ENCODE assay signal across 11 mouse cellular contexts in the genomic region with DNA sequence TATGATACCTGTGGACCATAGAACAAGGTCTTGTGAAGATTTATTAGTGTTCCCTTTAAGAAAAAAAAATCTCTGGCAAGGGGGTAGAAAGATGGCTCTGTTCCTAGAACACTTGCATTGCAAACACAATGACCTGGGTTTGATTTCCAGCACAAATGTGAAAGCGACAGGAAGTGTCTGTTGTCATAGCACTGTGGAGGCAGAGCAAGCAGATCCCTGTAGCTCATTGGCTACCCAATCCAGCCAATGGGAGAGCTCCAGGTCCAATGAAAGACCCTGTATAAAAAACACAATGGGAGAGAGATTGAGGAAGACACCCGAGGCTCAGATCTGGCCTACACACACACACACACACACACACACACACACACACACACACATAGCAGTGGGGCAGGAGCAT. TPM values are rescaled to one million over a fixed set of nuclear protein-coding genes. Genes with fewer than 3 reads are reported as not detected.
A peak's percentile ranks its signal among the peaks of the same experiment; 100 is the strongest.
DNase-seq lines count a peak whose midpoint lies in the region; ATAC-seq lines count a peak whose summit lies in the region.
"Had no signal": no experiment of that assay in that cellular context is flagged by ENCODE, and none has a peak within 500 bp of the region (broad histone marks: within the 10 kb centered on the region; RNA-seq: fewer than 3 reads in every experiment).

No protein-coding gene starts in this region.

- ATAC-seq in liver, embryonic 15.5 days (ENCODE audit: insufficient read depth), result no peak
- ATAC-seq in hindbrain, embryonic 11.5 days (ENCODE audit: low FRiP score), result peak; percentile 83; the same call in 1 of the 2 replicates
- ATAC-seq in midbrain, embryonic 14.5 days (ENCODE audit: low FRiP score, low TSS enrichment), result peak; percentile 63; the same call in 1 of the 2 replicates

- H3K27ac ChIP-seq in liver, embryonic 15.5 days (replicated peaks), result peak overlapping the region; percentile 11; the same call in 1 of the 2 replicates
- H3K27ac ChIP-seq in hindbrain, embryonic 11.5 days (ENCODE audit: low read depth, low read length), result no peak overlapping the region
- H3K27ac ChIP-seq in midbrain, embryonic 14.5 days (replicated peaks; ENCODE audit: low read depth, low read length), result no peak overlapping the region

- no peak overlapping the region for H3K4me2 ChIP-seq in liver, embryonic 15.5 days
- H3K4me2 ChIP-seq in hindbrain, embryonic 11.5 days (replicated peaks; ENCODE audit: low read depth, low read length), result no peak overlapping the region
- no peak overlapping the region for H3K4me2 ChIP-seq in midbrain, embryonic 14.5 days (ENCODE audit: low read length)

- peaks cover 8% of the 10 kb centered on the region; the same call in 1 of the 2 replicates for H3K4me1 ChIP-seq in liver, embryonic 15.5 days (replicated peaks)
- no peaks in the 10 kb centered on the region for H3K4me1 ChIP-seq in hindbrain, embryonic 11.5 days (replicated peaks; ENCODE audit: control insufficient read depth, insufficient read depth, low read length)
- no peaks in the 10 kb centered on the region for H3K4me1 ChIP-seq in midbrain, embryonic 14.5 days (ENCODE audit: control insufficient read depth, insufficient read depth, low read length)

- no peak overlapping the region for H3K4me3 ChIP-seq in liver, embryonic 15.5 days (replicated peaks)
- H3K4me3 ChIP-seq in hindbrain, embryonic 11.5 days (ENCODE audit: low read depth, low read length), result no peak overlapping the region
- H3K4me3 ChIP-seq in midbrain, embryonic 14.5 days (replicated peaks; ENCODE audit: low read depth, low read length), result no peak overlapping the region

- no peaks in the 10 kb centered on the region for H3K27me3 ChIP-seq in liver, embryonic 15.5 days
- no peaks in the 10 kb centered on the region for H3K27me3 ChIP-seq in hindbrain, embryonic 11.5 days (ENCODE audit: control insufficient read depth, insufficient read depth, low read length)
- no peaks in the 10 kb centered on the region for H3K27me3 ChIP-seq in midbrain, embryonic 14.5 days (ENCODE audit: control insufficient read depth, insufficient read depth, low read length)

- no peak for DNase-seq in liver
- peak; percentile 69 for DNase-seq in brain, adult 2 months (ENCODE audit: low read depth, low spot score)
- DNase-seq in hindbrain, embryonic 11.5 days (ENCODE audit: low spot score), result peak; percentile 33
- peak; percentile 61 for DNase-seq in midbrain, embryonic 14.5 days
- DNase-seq in left cerebral cortex, postnatal 14 days (ENCODE audit: low spot score in 2 of 2), result no peak
- no peak for DNase-seq in frontal cortex, adult 2 months (ENCODE audit: extremely low spot score in 1 of 2, low spot score in 1 of 2)
- DNase-seq in heart, adult 9 months (ENCODE audit: low spot score in 2 of 2), result no peak
- DNase-seq: gastrocnemius, postnatal 36 days; lung, postnatal 4 days had no signal

- intact Hi-C loops in left cerebral cortex, postnatal 14 days (cut with DNase I), result no loop called here

- 25% methylated on average over 2 of the region's 2 CpGs for WGBS in liver, embryonic 15.5 days (ENCODE audit: insufficient replicate concordance)
- WGBS in hindbrain, embryonic 11.5 days, result 39% methylated on average over 2 of the region's 2 CpGs
- 14% methylated on average over 2 of the region's 2 CpGs for WGBS in midbrain, embryonic 14.5 days

- H3K9me3 ChIP-seq in liver, embryonic 15.5 days (replicated peaks), result no peaks in the 10 kb centered on the region
- H3K9me3 ChIP-seq in hindbrain, embryonic 11.5 days (ENCODE audit: control insufficient read depth, low read length), result no peaks in the 10 kb centered on the region
- no peaks in the 10 kb centered on the region for H3K9me3 ChIP-seq in midbrain, embryonic 14.5 days (ENCODE audit: control insufficient read depth, low read length)

- no peaks in the 10 kb centered on the region for H3K36me3 ChIP-seq in liver, embryonic 15.5 days (replicated peaks)
- no peaks in the 10 kb centered on the region for H3K36me3 ChIP-seq in hindbrain, embryonic 11.5 days (ENCODE audit: control insufficient read depth, insufficient read depth, low read length)
- H3K36me3 ChIP-seq in midbrain, embryonic 14.5 days (ENCODE audit: control insufficient read depth, insufficient read depth, low read length), result no peaks in the 10 kb centered on the region

- no peak overlapping the region for H3K9ac ChIP-seq in liver, embryonic 15.5 days
- H3K9ac ChIP-seq in hindbrain, embryonic 11.5 days (ENCODE audit: low read depth, low read length), result no peak overlapping the region
- no peak overlapping the region for H3K9ac ChIP-seq in midbrain, embryonic 14.5 days (replicated peaks; ENCODE audit: low read length)

RNA-seq across cellular contexts. Expression of a gene that starts 4.1 kb away (rescaled TPM):
- 355 and 417 TPM in 2 replicates for polyA plus RNA-seq in liver, embryonic 15.5 days (2015; fragmentation: Nextera tagmentation; extraction: Ambion mirVana)
- polyA plus RNA-seq in hindbrain, embryonic 11.5 days (2014; fragmentation: Nextera tagmentation; extraction: Ambion mirVana), result not detected in 2 replicates
- polyA plus RNA-seq in midbrain, embryonic 14.5 days (2014; fragmentation: Nextera tagmentation; extraction: Ambion mirVana), result not detected in 2 replicates
- not detected for total RNA-seq in left cerebral cortex, postnatal 14 days (2021)
- polyA plus RNA-seq in frontal cortex, adult 2 months (2012; rRNA removed), result 0.11 and 0.24 TPM in 2 replicates
- polyA plus RNA-seq: heart, embryonic 14.5 days had no signal

Comparison
In these comparisons a context has a peak if more than half of its experiments do, and no peak if none do; other contexts are left out.
1. DNase-seq: peak in brain, adult 2 months (single experiment), hindbrain, embryonic 11.5 days (single experiment) and midbrain, embryonic 14.5 days (single experiment); none in liver (single experiment), left cerebral cortex, postnatal 14 days (0 of 2), frontal cortex, adult 2 months (0 of 2) and heart, adult 9 months (0 of 2).
2. RNA of a gene that starts 4.1 kb away (polyA plus RNA-seq): 355 to 417 TPM in liver, embryonic 15.5 days; 0.11 to 0.24 TPM in frontal cortex, adult 2 months, not detected in hindbrain, embryonic 11.5 days and not detected in midbrain, embryonic 14.5 days; every median in the first group is over 100 times any median in the second.